36 mouse cellular contexts compared by ENCODE assay signal in the genomic region with DNA sequence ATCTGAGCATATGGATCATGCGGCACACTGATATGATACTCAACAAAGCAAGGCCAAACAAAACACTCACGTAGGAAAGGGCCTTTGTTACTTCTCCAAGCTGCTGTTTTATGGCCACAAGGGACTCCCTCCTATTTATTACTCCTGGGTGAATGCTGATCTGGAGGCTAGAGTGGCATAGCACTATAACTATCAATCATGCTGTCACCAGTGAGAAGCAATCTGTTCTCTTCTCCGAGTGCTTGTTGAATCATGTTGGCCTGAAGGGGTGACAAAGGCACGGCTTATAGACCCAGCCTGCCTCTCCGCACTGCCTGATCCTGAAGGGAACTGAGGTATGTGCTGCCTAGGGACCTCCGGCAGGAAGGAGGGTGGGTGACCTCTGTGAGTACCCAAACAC. TPM values are rescaled to one million over a fixed set of nuclear protein-coding genes. Genes with fewer than 3 reads are reported as not detected.
A peak's percentile ranks its signal among the peaks of the same experiment; 100 is the strongest.
DNase-seq lines count a peak whose midpoint lies in the region; ATAC-seq lines count a peak whose summit lies in the region.
"Had no signal": no experiment of that assay in that cellular context is flagged by ENCODE, and none has a peak within 500 bp of the region (broad histone marks: within the 10 kb centered on the region; RNA-seq: fewer than 3 reads in every experiment).

No protein-coding gene starts in this region.

- H3K27me3 ChIP-seq in kidney, embryonic 14.5 days (ENCODE audit: control insufficient read depth, insufficient read depth, low read length) = no peaks in the 10 kb centered on the region
- no peaks in the 10 kb centered on the region for H3K27me3 ChIP-seq in intestine, embryonic 16.5 days (replicated peaks; ENCODE audit: control insufficient read depth, insufficient read depth, low read length)
- no peaks in the 10 kb centered on the region for H3K27me3 ChIP-seq in neural tube, embryonic 14.5 days (ENCODE audit: control insufficient read depth, insufficient read depth, low read length)
- H3K27me3 ChIP-seq: embryonic facial prominence, embryonic 12.5 days; forebrain, embryonic 15.5 days; heart, embryonic 12.5 days; hindbrain, embryonic 15.5 days; stomach, embryonic 15.5 days had no signal

- no peaks in the 10 kb centered on the region for H3K9me3 ChIP-seq in kidney, embryonic 14.5 days (ENCODE audit: control insufficient read depth, low read length)
- H3K9me3 ChIP-seq in intestine, embryonic 16.5 days (ENCODE audit: control insufficient read depth, low read length) = no peaks in the 10 kb centered on the region
- no peaks in the 10 kb centered on the region for H3K9me3 ChIP-seq in neural tube, embryonic 14.5 days (ENCODE audit: control insufficient read depth, low read length)
- H3K9me3 ChIP-seq: embryonic facial prominence, embryonic 12.5 days; forebrain, embryonic 15.5 days; heart, embryonic 12.5 days; hindbrain, embryonic 15.5 days; midbrain, embryonic 10.5 days; stomach, embryonic 15.5 days had no signal

- 7% methylated on average over 6 of the region's 6 CpGs for WGBS in kidney, embryonic 14.5 days
- 21% methylated on average over 6 of the region's 6 CpGs for WGBS in intestine, embryonic 16.5 days
- 2% methylated on average over 6 of the region's 6 CpGs for WGBS in neural tube, embryonic 14.5 days

- peak; percentile 55 for ATAC-seq in kidney, embryonic 14.5 days (ENCODE audit: low FRiP score, low TSS enrichment)
- peak; percentile 92 for ATAC-seq in intestine, embryonic 16.5 days
- ATAC-seq in neural tube, embryonic 14.5 days (ENCODE audit: low read depth) = peak; percentile 76; the same call in 1 of the 2 replicates
- ATAC-seq in megakaryocyte progenitor cell, adult 5-6 weeks (replicated peaks; ENCODE audit: poor library complexity) = no peak
- ATAC-seq in monocyte, adult 5-6 weeks (replicated peaks; ENCODE audit: insufficient number of reproducible peaks, low FRiP score, low TSS enrichment, poor library complexity, severe bottlenecking) = no peak
- ATAC-seq: activated CD4-positive, CD25-positive, alpha-beta regulatory T cell, adult 4 months; forebrain, embryonic 15.5 days; midbrain, embryonic 16.5 days had no signal

- no peak overlapping the region for H3K4me2 ChIP-seq in kidney, embryonic 14.5 days (replicated peaks; ENCODE audit: low read depth, low read length)
- peak overlapping the region; percentile 14; the same call in 1 of the 2 replicates for H3K4me2 ChIP-seq in intestine, embryonic 16.5 days (ENCODE audit: low read depth, low read length)
- no peak overlapping the region for H3K4me2 ChIP-seq in neural tube, embryonic 14.5 days (ENCODE audit: low read depth, low read length)
- H3K4me2 ChIP-seq: embryonic facial prominence, embryonic 12.5 days; forebrain, embryonic 15.5 days; heart, embryonic 12.5 days; hindbrain, embryonic 15.5 days; stomach, embryonic 15.5 days had no signal

- no peaks in the 10 kb centered on the region for H3K4me1 ChIP-seq in kidney, embryonic 14.5 days (ENCODE audit: control insufficient read depth, insufficient read depth, low read length)
- no peaks in the 10 kb centered on the region for H3K4me1 ChIP-seq in intestine, embryonic 16.5 days (ENCODE audit: control insufficient read depth, insufficient read depth, low read length)
- no peaks in the 10 kb centered on the region for H3K4me1 ChIP-seq in neural tube, embryonic 14.5 days (ENCODE audit: control insufficient read depth, insufficient read depth, low read length)
- H3K4me1 ChIP-seq: embryonic facial prominence, embryonic 12.5 days; forebrain, embryonic 15.5 days; heart, embryonic 12.5 days; midbrain, embryonic 10.5 days; stomach, embryonic 15.5 days had no signal

- no peak overlapping the region for H3K4me3 ChIP-seq in kidney, embryonic 14.5 days (ENCODE audit: low read length)
- H3K4me3 ChIP-seq in intestine, embryonic 16.5 days (ENCODE audit: low read length) = no peak overlapping the region
- no peak overlapping the region for H3K4me3 ChIP-seq in neural tube, embryonic 14.5 days (ENCODE audit: low read depth, low read length)
- H3K4me3 ChIP-seq: embryonic facial prominence, embryonic 12.5 days; forebrain, embryonic 15.5 days; heart, embryonic 12.5 days; hindbrain, embryonic 15.5 days; midbrain, embryonic 10.5 days; stomach, embryonic 15.5 days had no signal

- no peak for DNase-seq in kidney, postnatal 10 days
- peak; percentile 34 for DNase-seq in embryo, embryonic 9.5 days (ENCODE audit: extremely low spot score)
- no peak for DNase-seq in adrenal gland, postnatal 25 days
- DNase-seq: adrenal gland, adult 8-10 months; cerebellum, adult 2 months; cerebellum, postnatal 36 days; gastrocnemius, postnatal 14 days; heart, adult 11 months; heart, postnatal 10 days; kidney, adult 2 months; kidney, postnatal 36 days; layer of hippocampus, postnatal 36 days; lung, postnatal 4 days; right cerebral cortex, adult 18-20 months; right cerebral cortex, postnatal 4 days had no signal

- H3K9ac ChIP-seq in kidney, embryonic 14.5 days (ENCODE audit: low read depth, low read length) = no peak overlapping the region
- no peak overlapping the region for H3K9ac ChIP-seq in intestine, embryonic 16.5 days (ENCODE audit: low read depth, low read length)
- H3K9ac ChIP-seq in neural tube, embryonic 14.5 days (replicated peaks; ENCODE audit: low read depth, low read length) = no peak overlapping the region
- H3K9ac ChIP-seq: embryonic facial prominence, embryonic 12.5 days; forebrain, embryonic 15.5 days; heart, embryonic 12.5 days; hindbrain, embryonic 15.5 days; stomach, embryonic 15.5 days had no signal

- no peak overlapping the region for H3K27ac ChIP-seq in kidney, embryonic 14.5 days (ENCODE audit: low read depth, low read length)
- no peak overlapping the region for H3K27ac ChIP-seq in intestine, embryonic 16.5 days (ENCODE audit: low read length)
- H3K27ac ChIP-seq in neural tube, embryonic 14.5 days (ENCODE audit: low read depth, low read length) = no peak overlapping the region
- H3K27ac ChIP-seq: embryonic facial prominence, embryonic 12.5 days; forebrain, embryonic 15.5 days; hindbrain, embryonic 15.5 days; midbrain, embryonic 10.5 days; stomach, embryonic 15.5 days had no signal

- H3K36me3 ChIP-seq in kidney, embryonic 14.5 days (ENCODE audit: control insufficient read depth, insufficient read depth, low read length) = no peaks in the 10 kb centered on the region
- no peaks in the 10 kb centered on the region for H3K36me3 ChIP-seq in intestine, embryonic 16.5 days (ENCODE audit: control insufficient read depth, insufficient read depth, low read length)
- H3K36me3 ChIP-seq in neural tube, embryonic 14.5 days (ENCODE audit: control insufficient read depth, insufficient read depth, low read length) = no peaks in the 10 kb centered on the region
- H3K36me3 ChIP-seq: embryonic facial prominence, embryonic 12.5 days; forebrain, embryonic 15.5 days; heart, embryonic 12.5 days; hindbrain, embryonic 15.5 days; midbrain, embryonic 10.5 days; stomach, embryonic 15.5 days had no signal

RNA-seq across cellular contexts. Expression of gene Snd1, which starts 10.3 kb away (rescaled TPM):
- 64.1 and 127 TPM in 2 replicates for polyA plus RNA-seq in kidney, embryonic 14.5 days (2014; fragmentation: Nextera tagmentation; extraction: Ambion mirVana)
- 125 and 127 TPM in 2 replicates for polyA plus RNA-seq in intestine, embryonic 16.5 days (2015; fragmentation: Nextera tagmentation; extraction: Ambion mirVana)
- polyA plus RNA-seq in neural tube, embryonic 14.5 days (2014; fragmentation: Nextera tagmentation; extraction: Ambion mirVana) = 73.8 and 81.4 TPM in 2 replicates
- 85.0 and 89.1 TPM in 2 replicates for total RNA-seq in megakaryocyte progenitor cell, adult 5-6 weeks (2015)
- total RNA-seq in megakaryocyte progenitor cell, adult 5-6 weeks (2017) = 177 and 186 TPM in 2 replicates
- 110 to 122 TPM (median 119 TPM) in 3 replicates for total RNA-seq in monocyte, adult 5-6 weeks (2017)
- 128 and 153 TPM in 2 replicates for total RNA-seq in adrenal gland, postnatal 25 days (2021)

RNA-seq across cellular contexts. Expression of gene Pax4, which starts 15.5 kb away (rescaled TPM):
- not detected in 2 replicates for polyA plus RNA-seq in kidney, embryonic 14.5 days (2014; fragmentation: Nextera tagmentation; extraction: Ambion mirVana)
- polyA plus RNA-seq in intestine, embryonic 16.5 days (2015; fragmentation: Nextera tagmentation; extraction: Ambion mirVana) = 1.8 and 2.6 TPM in 2 replicates
- not detected in 2 replicates for polyA plus RNA-seq in neural tube, embryonic 14.5 days (2014; fragmentation: Nextera tagmentation; extraction: Ambion mirVana)
- total RNA-seq in megakaryocyte progenitor cell, adult 5-6 weeks (2015) = not detected in 2 replicates
- total RNA-seq in megakaryocyte progenitor cell, adult 5-6 weeks (2017) = not detected in 2 replicates
- not detected in 3 replicates for total RNA-seq in monocyte, adult 5-6 weeks (2017)
- not detected in 2 replicates for total RNA-seq in adrenal gland, postnatal 25 days (2021)
- total RNA-seq: adrenal gland, adult 8-10 months; gastrocnemius, postnatal 14 days; heart, postnatal 10 days; layer of hippocampus, adult 8-10 months; layer of hippocampus, postnatal 36 days; left cerebral cortex, postnatal 10 days; liver, adult 2 months; MEL had no signal
- polyA plus RNA-seq: activated CD4-positive, CD25-positive, alpha-beta regulatory T cell, adult 4 months; cerebellum, adult 2 months; embryonic facial prominence, embryonic 12.5 days; heart, embryonic 12.5 days; hindbrain, embryonic 15.5 days; kidney, adult 2 months; limb, embryonic 11.5 days; liver, adult 2 months; liver, embryonic 16.5 days; lung, embryonic 16.5 days; midbrain, embryonic 16.5 days; thymus, postnatal 0 days had no signal

RNA-seq across cellular contexts. Expression of gene Gcc1, which starts 36.4 kb away (rescaled TPM):
- polyA plus RNA-seq in kidney, embryonic 14.5 days (2014; fragmentation: Nextera tagmentation; extraction: Ambion mirVana) = 4.8 and 8.0 TPM in 2 replicates
- polyA plus RNA-seq in intestine, embryonic 16.5 days (2015; fragmentation: Nextera tagmentation; extraction: Ambion mirVana) = 8.4 and 8.6 TPM in 2 replicates
- 5.9 and 9.3 TPM in 2 replicates for polyA plus RNA-seq in neural tube, embryonic 14.5 days (2014; fragmentation: Nextera tagmentation; extraction: Ambion mirVana)
- 4.0 and 4.4 TPM in 2 replicates for total RNA-seq in megakaryocyte progenitor cell, adult 5-6 weeks (2015)
- 9.5 and 10.2 TPM in 2 replicates for total RNA-seq in megakaryocyte progenitor cell, adult 5-6 weeks (2017)
- 19.5 to 31.0 TPM (median 23.3 TPM) in 3 replicates for total RNA-seq in monocyte, adult 5-6 weeks (2017)
- total RNA-seq in adrenal gland, postnatal 25 days (2021) = 15.7 and 16.5 TPM in 2 replicates

RNA-seq across cellular contexts. Expression of gene Fscn3, which starts 37.0 kb away (rescaled TPM):
- polyA plus RNA-seq in kidney, embryonic 14.5 days (2014; fragmentation: Nextera tagmentation; extraction: Ambion mirVana) = not detected in 2 replicates
- polyA plus RNA-seq in intestine, embryonic 16.5 days (2015; fragmentation: Nextera tagmentation; extraction: Ambion mirVana) = 0.07 TPM in 1 of 2 replicates, not detected in the other
- not detected in 2 replicates for polyA plus RNA-seq in neural tube, embryonic 14.5 days (2014; fragmentation: Nextera tagmentation; extraction: Ambion mirVana)
- total RNA-seq in megakaryocyte progenitor cell, adult 5-6 weeks (2015) = not detected in 2 replicates
- not detected in 2 replicates for total RNA-seq in megakaryocyte progenitor cell, adult 5-6 weeks (2017)
- total RNA-seq in monocyte, adult 5-6 weeks (2017) = not detected in 3 replicates
- total RNA-seq in adrenal gland, postnatal 25 days (2021) = not detected in 2 replicates
- total RNA-seq: gastrocnemius, postnatal 14 days; heart, postnatal 10 days; layer of hippocampus, adult 8-10 months; MEL had no signal
- polyA plus RNA-seq: activated CD4-positive, CD25-positive, alpha-beta regulatory T cell, adult 4 months; embryonic facial prominence, embryonic 12.5 days; forebrain, embryonic 15.5 days; heart, embryonic 12.5 days; hindbrain, embryonic 15.5 days; limb, embryonic 11.5 days; liver, adult 2 months; midbrain, embryonic 10.5 days; stomach, embryonic 15.5 days had no signal

RNA-seq across cellular contexts. Expression of gene Arf5, which starts 41.3 kb away (rescaled TPM):
- polyA plus RNA-seq in kidney, embryonic 14.5 days (2014; fragmentation: Nextera tagmentation; extraction: Ambion mirVana) = 283 and 293 TPM in 2 replicates
- polyA plus RNA-seq in intestine, embryonic 16.5 days (2015; fragmentation: Nextera tagmentation; extraction: Ambion mirVana) = 271 and 273 TPM in 2 replicates
- polyA plus RNA-seq in neural tube, embryonic 14.5 days (2014; fragmentation: Nextera tagmentation; extraction: Ambion mirVana) = 392 and 403 TPM in 2 replicates
- total RNA-seq in megakaryocyte progenitor cell, adult 5-6 weeks (2015) = 45.1 and 45.5 TPM in 2 replicates
- total RNA-seq in megakaryocyte progenitor cell, adult 5-6 weeks (2017) = 44.2 and 45.2 TPM in 2 replicates
- total RNA-seq in monocyte, adult 5-6 weeks (2017) = 29.5 to 45.0 TPM (median 41.6 TPM) in 3 replicates
- total RNA-seq in adrenal gland, postnatal 25 days (2021) = 156 and 169 TPM in 2 replicates

Comparison
In these comparisons a context has a peak if more than half of its experiments do, and no peak if none do; other contexts are left out.
1. ATAC-seq: peak in kidney, embryonic 14.5 days (single experiment), intestine, embryonic 16.5 days (single experiment) and neural tube, embryonic 14.5 days (single experiment); none in megakaryocyte progenitor cell, adult 5-6 weeks (single experiment) and monocyte, adult 5-6 weeks (single experiment).